Mouse (Mus musculus): ENCODE data around the gene Il17d.

Il17d gene

DNA sequence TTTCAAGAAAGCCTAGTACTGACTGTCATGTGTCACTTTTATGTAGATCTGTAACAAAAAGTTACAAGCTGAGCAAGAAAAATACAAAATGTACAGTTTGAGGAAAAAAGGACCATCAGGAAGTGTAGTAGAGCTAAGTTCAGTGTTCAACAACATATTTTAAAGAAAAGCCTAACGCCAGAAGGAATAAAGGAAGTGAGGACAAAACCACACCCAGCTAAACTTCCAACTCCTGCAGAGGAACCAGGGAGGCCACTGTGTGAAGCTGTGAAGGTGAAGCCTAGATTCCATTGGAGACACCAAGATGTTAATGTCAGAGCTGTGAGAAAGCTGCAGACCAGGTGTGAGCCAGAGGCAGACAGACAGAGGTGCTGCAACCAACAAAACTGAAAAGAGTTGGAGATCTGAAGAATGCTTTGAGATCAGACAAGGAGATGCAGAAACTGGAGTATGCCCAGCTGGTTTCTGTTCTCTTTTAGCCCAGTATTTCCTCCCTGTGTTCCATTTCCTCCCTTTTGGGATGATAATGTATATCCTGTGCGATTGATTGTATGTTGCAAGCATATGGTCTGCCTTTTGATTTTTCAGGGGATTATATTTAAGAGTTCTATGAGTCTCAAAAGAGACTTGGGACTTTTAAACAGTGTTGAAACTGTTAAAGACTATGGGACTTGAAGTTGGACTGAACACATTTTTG, 51.9 kb downstream of the Il17d start:
- no peak for DNase-seq (ENCODE audit: inconsistent age in 2 of 2, low spot score in 1 of 2)

- no peak for DNase-seq (ENCODE audit: inconsistent age in 2 of 2, low spot score in 1 of 2)
Measured at GRCm38 (mm10) chr14:57591830-57592229, 67.3 kb downstream of the Il17d start.

Data from adrenal gland, adult (tissue).